In genomic region chr6:31599863-31600262, GRCm38 (mm10) we compare ENCODE assay signal across 16 mouse cellular contexts. TPM values are rescaled to one million over a fixed set of nuclear protein-coding genes. Genes with fewer than 3 reads are reported as not detected.
DNase-seq lines count a peak whose midpoint lies in the region; ATAC-seq and TF ChIP-seq lines count a peak whose summit lies in the region.
"Had no signal": no experiment of that assay in that cellular context is flagged by ENCODE, and none has a peak within 500 bp of the region (broad histone marks: within the 10 kb centered on the region; RNA-seq: fewer than 3 reads in every experiment).

No protein-coding gene starts in this region.

- no peak overlapping the region for H3K9ac ChIP-seq in kidney, embryonic 15.5 days
- no peak overlapping the region for H3K9ac ChIP-seq in midbrain, embryonic 14.5 days (replicated peaks; ENCODE audit: low read length)
- H3K9ac ChIP-seq in midbrain, postnatal 0 days (replicated peaks; ENCODE audit: low read length, poor library complexity, severe bottlenecking), result no peak overlapping the region
- H3K9ac ChIP-seq: embryonic facial prominence, embryonic 12.5 days; heart, embryonic 15.5 days; limb, embryonic 15.5 days had no signal

- DNase-seq in gastrocnemius, adult 2 months, result no peak
- no peak for DNase-seq in gastrocnemius, postnatal 4 days (ENCODE audit: low spot score in 2 of 2)
- DNase-seq in kidney, postnatal 25 days, result no peak
- no peak for DNase-seq in midbrain, embryonic 14.5 days
- no peak for DNase-seq in midbrain, postnatal 0 days (ENCODE audit: low spot score)
- no peak for DNase-seq in right cerebral cortex, postnatal 4 days
- no peak for DNase-seq in cerebellum, adult 9-11 months
- DNase-seq: adrenal gland, postnatal 10 days; cerebellum, postnatal 36 days; gastrocnemius, postnatal 14 days; right cerebral cortex, postnatal 14 days; thymus, adult 18-20 months had no signal

- ATAC-seq in kidney, embryonic 15.5 days (replicated peaks; ENCODE audit: low FRiP score), result 0 out of 2 replicates have a peak, but pooled peaks have one; percentile 67
- no peak for ATAC-seq in midbrain, embryonic 14.5 days (ENCODE audit: low FRiP score, low TSS enrichment)
- ATAC-seq in midbrain, postnatal 0 days (ENCODE audit: low FRiP score), result no peak

- WGBS in kidney, embryonic 15.5 days, result 17% methylated on average over 3 of the region's 3 CpGs
- WGBS in midbrain, embryonic 14.5 days, result 29% methylated on average over 3 of the region's 3 CpGs
- WGBS in midbrain, postnatal 0 days, result 38% methylated on average over 3 of the region's 3 CpGs

- no peaks in the 10 kb centered on the region for H3K27me3 ChIP-seq in kidney, embryonic 15.5 days
- H3K27me3 ChIP-seq in midbrain, embryonic 14.5 days (ENCODE audit: control insufficient read depth, insufficient read depth, low read length), result no peaks in the 10 kb centered on the region
- H3K27me3 ChIP-seq in midbrain, postnatal 0 days (ENCODE audit: insufficient read depth, low read length), result no peaks in the 10 kb centered on the region
- H3K27me3 ChIP-seq: embryonic facial prominence, embryonic 12.5 days; heart, embryonic 15.5 days; limb, embryonic 15.5 days had no signal

- intact Hi-C loops in gastrocnemius, adult 2 months (cut with DNase I), result no loop called here

- H3K4me1 ChIP-seq in kidney, embryonic 15.5 days, result peaks cover 38% of the 10 kb centered on the region
- peaks cover 22% of the 10 kb centered on the region for H3K4me1 ChIP-seq in midbrain, embryonic 14.5 days (ENCODE audit: control insufficient read depth, insufficient read depth, low read length)
- peaks cover 14% of the 10 kb centered on the region for H3K4me1 ChIP-seq in midbrain, postnatal 0 days (ENCODE audit: insufficient read depth, low read length)

- no peak for TF ChIP-seq CTCF in gastrocnemius, adult 2 months (IDR thresholded peaks at IDR 0.05)
- no peak for TF ChIP-seq CTCF in midbrain, postnatal 0 days (IDR thresholded peaks at IDR 0.05)

- no peak overlapping the region for H3K4me2 ChIP-seq in kidney, embryonic 15.5 days
- H3K4me2 ChIP-seq in midbrain, embryonic 14.5 days (ENCODE audit: low read length), result no peak overlapping the region
- H3K4me2 ChIP-seq in midbrain, postnatal 0 days (ENCODE audit: low read depth, low read length, poor library complexity, severe bottlenecking), result no peak overlapping the region
- H3K4me2 ChIP-seq: embryonic facial prominence, embryonic 12.5 days; heart, embryonic 15.5 days; limb, embryonic 15.5 days had no signal

- H3K36me3 ChIP-seq in kidney, embryonic 15.5 days, result no peaks in the 10 kb centered on the region
- H3K36me3 ChIP-seq in midbrain, embryonic 14.5 days (ENCODE audit: control insufficient read depth, insufficient read depth, low read length), result no peaks in the 10 kb centered on the region
- H3K36me3 ChIP-seq in midbrain, postnatal 0 days (ENCODE audit: insufficient read depth, low read length), result no peaks in the 10 kb centered on the region
- H3K36me3 ChIP-seq: embryonic facial prominence, embryonic 12.5 days; heart, embryonic 15.5 days; limb, embryonic 15.5 days had no signal

- no peaks in the 10 kb centered on the region for H3K9me3 ChIP-seq in kidney, embryonic 15.5 days (replicated peaks)
- H3K9me3 ChIP-seq in midbrain, embryonic 14.5 days (ENCODE audit: control insufficient read depth, low read length), result no peaks in the 10 kb centered on the region
- H3K9me3 ChIP-seq in midbrain, postnatal 0 days (ENCODE audit: low read length), result no peaks in the 10 kb centered on the region
- H3K9me3 ChIP-seq: embryonic facial prominence, embryonic 12.5 days; heart, embryonic 15.5 days; limb, embryonic 15.5 days had no signal

- H3K4me3 ChIP-seq in gastrocnemius, adult 2 months, result no peak overlapping the region
- H3K4me3 ChIP-seq in kidney, embryonic 15.5 days (replicated peaks), result no peak overlapping the region
- H3K4me3 ChIP-seq in midbrain, embryonic 14.5 days (replicated peaks; ENCODE audit: low read depth, low read length), result no peak overlapping the region
- no peak overlapping the region for H3K4me3 ChIP-seq in midbrain, postnatal 0 days (ENCODE audit: low read depth, low read length)
- H3K4me3 ChIP-seq: embryonic facial prominence, embryonic 12.5 days; heart, embryonic 15.5 days; limb, embryonic 15.5 days had no signal

- peak overlapping the region; percentile 56 for H3K27ac ChIP-seq in gastrocnemius, adult 2 months
- peak overlapping the region; percentile 59; the same call in 1 of the 2 replicates for H3K27ac ChIP-seq in kidney, embryonic 15.5 days
- 0 out of 2 replicates have a peak overlapping the region, but pooled peaks have one; percentile 32 for H3K27ac ChIP-seq in midbrain, embryonic 14.5 days (replicated peaks; ENCODE audit: low read depth, low read length)
- no peak overlapping the region for H3K27ac ChIP-seq in midbrain, postnatal 0 days (ENCODE audit: low read depth, low read length)
- H3K27ac ChIP-seq: embryonic facial prominence, embryonic 12.5 days; limb, embryonic 15.5 days had no signal

RNA-seq across cellular contexts. Expression of gene Podxl, which starts 36.1 kb away (rescaled TPM):
- 10 to 100 TPM; 22.0 to 31.9 TPM for total RNA-seq in gastrocnemius, adult 2 months (2021)
- total RNA-seq in gastrocnemius, postnatal 4 days (2021), result 10 to 100 TPM; 19.8 to 25.6 TPM
- polyA plus RNA-seq in kidney, embryonic 15.5 days (2015; fragmentation: Nextera tagmentation; extraction: Ambion mirVana), result 62.1 and 65.3 TPM in 2 replicates
- 6.7 and 10.3 TPM in 2 replicates for polyA plus RNA-seq in midbrain, embryonic 14.5 days (2014; fragmentation: Nextera tagmentation; extraction: Ambion mirVana)
- 15.1 and 16.3 TPM in 2 replicates for total RNA-seq in midbrain, postnatal 0 days (2014; rRNA removed)
- polyA plus RNA-seq in midbrain, postnatal 0 days (2015; fragmentation: Nextera tagmentation; extraction: Ambion mirVana), result 5.7 and 6.0 TPM in 2 replicates
